Mouse (Mus musculus): ENCODE results near the gene Mllt3.

DNA sequence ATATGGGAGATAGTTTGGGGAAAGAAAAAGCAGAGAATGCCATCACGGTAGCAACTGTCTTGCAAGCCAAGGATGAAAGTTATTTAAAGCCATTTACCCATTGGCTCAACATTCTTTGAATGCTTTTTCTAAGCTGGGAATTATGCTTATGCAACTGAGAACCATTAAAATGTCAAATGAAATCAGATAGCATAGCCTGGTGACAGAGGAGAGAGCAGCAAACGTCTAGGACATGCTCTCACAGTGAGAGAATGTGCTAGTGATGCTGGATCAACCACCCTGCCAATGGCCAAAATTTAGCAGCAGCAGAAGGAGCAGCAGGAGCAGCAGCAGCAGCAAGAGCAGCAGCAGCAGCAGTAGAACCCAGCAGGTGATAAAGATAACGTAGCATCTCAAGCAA lies 267.4 kb downstream of the Mllt3 start:
- TF ChIP-seq CTCF (IDR thresholded peaks at IDR 0.05; ENCODE audit: borderline replicate concordance, extremely low read depth, insufficient read depth, insufficient read length), result no peak
- no peak for TF ChIP-seq POLR2A (IDR thresholded peaks at IDR 0.05; ENCODE audit: borderline replicate concordance, extremely low read depth, insufficient read depth, insufficient read length, poor library complexity, severe bottlenecking)
